8 mouse cellular contexts compared by ENCODE assay signal in genomic region chr16:20425855-20426598, GRCm38 (mm10). TPM values are rescaled to one million over a fixed set of nuclear protein-coding genes. Genes with fewer than 3 reads are reported as not detected.
DNase-seq lines count a peak whose midpoint lies in the region; ATAC-seq lines count a peak whose summit lies in the region.

TSS of gene Abcc5 (minus strand) at chr16:20426394.

- peak within 1 kb of the TSS; percentile 91 for H3K27ac ChIP-seq in hindbrain, embryonic 16.5 days (ENCODE audit: low read depth, low read length)
- H3K27ac ChIP-seq in macrophage: peak within 1 kb of the TSS; percentile 76

- peak within 1 kb of the TSS; percentile 89 for H3K4me3 ChIP-seq in hindbrain, embryonic 16.5 days (ENCODE audit: low read length)
- H3K4me3 ChIP-seq in macrophage (ENCODE audit: inconsistent target): peak within 1 kb of the TSS; percentile 70

- H3K36me3 ChIP-seq in hindbrain, embryonic 16.5 days (ENCODE audit: control insufficient read depth, insufficient read depth, low read length): peaks cover 7% of the 10 kb centered on the region
- peaks cover 13% of the 10 kb centered on the region for H3K36me3 ChIP-seq in macrophage (ENCODE audit: inconsistent target)

- ATAC-seq in hindbrain, embryonic 16.5 days: peak; percentile 99

- peak; percentile 91 for DNase-seq in T-cell, adult 2 months (ENCODE audit: low spot score)
- peak; percentile 90 to 94 for DNase-seq in cerebellum, postnatal 36 days
- DNase-seq in gastrocnemius, adult 18-20 months (ENCODE audit: low spot score): peak; percentile 92
- DNase-seq in left cerebral cortex, adult 18-20 months (ENCODE audit: low spot score in 2 of 2): peak; percentile 92 to 96
- DNase-seq in right cerebral cortex, adult 18-20 months: peak; percentile 98
- DNase-seq in urinary bladder, postnatal 10 days (ENCODE audit: low spot score): peak; percentile 64

- peak within 1 kb of the TSS; percentile 92 for H3K4me2 ChIP-seq in hindbrain, embryonic 16.5 days (ENCODE audit: low read length)

- peak within 1 kb of the TSS; percentile 87 for H3K9ac ChIP-seq in hindbrain, embryonic 16.5 days (ENCODE audit: low read depth, low read length)

- H3K79me2 ChIP-seq in macrophage (ENCODE audit: inconsistent target): peaks cover 46% of the 10 kb centered on the region

- H3K4me1 ChIP-seq in hindbrain, embryonic 16.5 days (ENCODE audit: control insufficient read depth, insufficient read depth, low read depth, low read length): peaks cover 16% of the 10 kb centered on the region

- H3K9me3 ChIP-seq in hindbrain, embryonic 16.5 days (ENCODE audit: control insufficient read depth, low read length): no peaks in the 10 kb centered on the region

- under 1% methylated on average over 62 of the region's 62 CpGs for WGBS in hindbrain, embryonic 16.5 days
- WGBS in macrophage (ENCODE audit: missing documents): under 1% methylated on average over 44 of the region's 62 CpGs

- H3K27me3 ChIP-seq in hindbrain, embryonic 16.5 days (replicated peaks; ENCODE audit: control insufficient read depth, insufficient read depth, low read length): no peaks in the 10 kb centered on the region

RNA-seq across cellular contexts. Expression of gene Abcc5, which starts in this region (rescaled TPM):
- total RNA-seq in gastrocnemius, adult 18-20 months (2021): 10 to 100 TPM; 54.0 to 56.5 TPM
- 123 and 150 TPM in 2 replicates for polyA plus RNA-seq in hindbrain, embryonic 16.5 days (2015; fragmentation: Nextera tagmentation; extraction: Ambion mirVana)
- total RNA-seq in left cerebral cortex, adult 18-20 months (2021): 100 to 1,000 TPM; 208 to 216 TPM
- 1,000 to 10,000 TPM in 14 of 26 experiments, 100 to 1,000 TPM in 12; 645 to 1,717 (median 1,164) TPM for total RNA-seq in macrophage (2018; cell fraction: chromatin; rRNA removed)
- 100 to 1,000 TPM in 2 of 26 experiments, 10 to 100 TPM in 24; 24.0 to 107 (median 43.1) TPM for total RNA-seq in macrophage (2018; cell fraction: cytosol; rRNA removed)
- total RNA-seq in macrophage (2018; cell fraction: nucleus; rRNA removed): 100 to 1,000 TPM; 412 to 965 (median 632) TPM
- 40.1 to 90.8 TPM (median 40.2 TPM) in 3 replicates for polyA plus RNA-seq in macrophage (2018)

Comparison
In these comparisons a context has a peak if more than half of its experiments do, and no peak if none do; other contexts are left out.
1. Peak in every context shown above with its lines: DNase-seq, ATAC-seq, H3K4me3 ChIP-seq and H3K27ac ChIP-seq.